Mouse (Mus musculus) olfactory bulb, adult 2 months (tissue): ENCODE data around the gene Il10. TPM values are rescaled to one million over a fixed set of nuclear protein-coding genes. Genes with fewer than 3 reads are reported as not detected.

ENCODE experiments used
- H3K27ac ChIP-seq: fragments of 200-500 bp; 2 replicates; pipeline ENCODE4 v1.5.1; 2012; ENCODE audit warnings: low read depth, low read length; ENCODE audit not compliant: insufficient read depth
- H3K4me1 ChIP-seq: fragments of 200-500 bp; 2 replicates; pipeline ENCODE4 v1.6.1; 2012; ENCODE audit warnings: low read length; ENCODE audit not compliant: control insufficient read depth, insufficient read depth
- H3K4me3 ChIP-seq: fragments of 200-500 bp; 2 replicates; pipeline ENCODE4 v1.5.1; 2012; ENCODE audit warnings: mild to moderate bottlenecking, low read depth, low read length, moderate library complexity; ENCODE audit not compliant: insufficient read depth
- CTCF ChIP-seq: fragments of 200-500 bp; IDR thresholded peaks from 2 replicates; pipeline ENCODE4 v1.5.1; 2012; ENCODE audit warnings: low read depth, mild to moderate bottlenecking, low read length, moderate library complexity; ENCODE audit not compliant: insufficient read depth
- POLR2A ChIP-seq: fragments of 200-500 bp; IDR thresholded peaks from 2 replicates; pipeline ENCODE4 v1.6.1; 2012; ENCODE audit warnings: mild to moderate bottlenecking, low read depth, low read length, moderate library complexity; ENCODE audit not compliant: insufficient read depth
- WGBS: fragments of 180-500 bp; shearing (Covaris S2); methylation state at CpG from one replicate; pipeline ENCODE4 v1.1.7; 2018; 5-methylcytosine and 5-hydroxymethylcytosine counted together
- polyA plus RNA-seq: library from polyadenylated mRNA; stranded (reverse); fragments of >200 nt; gene quantifications from 2 replicates; pipeline ENCODE4 v1.2.4, GENCODE M21; 2012; ENCODE audit warnings: low replicate concordance; ENCODE audit not compliant: missing spikeins, insufficient read depth, insufficient read length

The Il10 gene
- polyA plus RNA-seq, 1 experiment, result not detected

DNA sequence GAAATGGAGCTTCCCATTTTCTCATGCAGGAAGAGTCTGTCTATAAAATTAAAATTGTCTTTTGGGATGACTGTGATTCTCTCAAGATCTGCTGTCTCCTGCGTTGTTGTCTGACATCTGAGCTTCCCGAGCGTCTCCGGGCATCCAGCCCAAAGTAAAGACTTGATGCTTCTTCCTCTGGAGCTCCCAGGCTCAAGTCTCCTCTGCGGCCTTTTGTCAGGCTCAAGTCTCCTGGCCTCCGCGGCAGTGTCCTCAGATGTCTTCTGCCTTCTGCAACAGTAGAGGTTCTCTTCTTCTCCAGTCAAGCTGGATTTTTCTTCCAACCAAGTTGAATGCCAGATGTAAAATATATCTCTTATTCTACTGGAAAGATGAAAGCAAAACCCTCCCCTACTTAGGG is 49.4 kb downstream of the Il10 start:
- TF ChIP-seq CTCF (no peak), POLR2A (no peak)
- Histone ChIP-seq H3K27ac (no peak overlapping the region), H3K4me1 (peaks cover 1% of the 10 kb centered on the region), H3K4me3 (no peak overlapping the region)
- 78% methylated on average over 7 of the region's 7 CpGs for WGBS

DNA sequence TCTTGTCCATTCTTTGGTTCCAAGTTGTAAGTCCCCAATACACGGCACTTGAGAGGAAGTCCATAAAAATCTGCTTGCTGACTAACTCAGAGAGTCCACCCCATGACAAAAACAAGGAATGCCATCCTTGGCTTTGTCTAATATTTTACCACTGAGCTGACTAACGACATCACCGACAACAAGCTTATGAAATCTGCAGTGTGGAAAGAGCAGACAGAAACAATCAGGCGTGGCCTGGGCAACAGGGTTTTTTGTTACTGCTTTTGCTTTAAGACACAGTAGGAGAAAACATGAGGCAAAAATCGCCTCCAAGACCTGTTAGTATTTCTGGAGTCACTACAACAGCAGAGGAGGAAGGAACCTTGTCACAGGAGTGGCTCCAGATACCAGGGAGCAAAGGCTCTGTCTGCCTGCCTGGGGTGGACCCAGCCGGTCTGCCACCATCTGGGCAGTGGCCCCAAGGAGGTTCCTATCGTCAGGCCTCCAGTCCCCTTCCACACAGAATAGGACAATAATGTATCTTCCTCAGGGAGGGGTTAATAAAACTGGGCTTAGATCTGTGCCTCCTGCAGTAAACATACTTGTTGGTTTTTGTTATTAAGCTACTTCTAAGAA is 52.8 kb downstream of the Il10 start:
- Histone ChIP-seq H3K4me1 (peaks cover 15% of the 10 kb centered on the region), H3K4me3 (no peak overlapping the region), H3K27ac (no peak overlapping the region)
- WGBS, result 81% methylated on average over 7 of the region's 7 CpGs
- TF ChIP-seq CTCF, result no peak
- TF ChIP-seq POLR2A, result no peak

DNA sequence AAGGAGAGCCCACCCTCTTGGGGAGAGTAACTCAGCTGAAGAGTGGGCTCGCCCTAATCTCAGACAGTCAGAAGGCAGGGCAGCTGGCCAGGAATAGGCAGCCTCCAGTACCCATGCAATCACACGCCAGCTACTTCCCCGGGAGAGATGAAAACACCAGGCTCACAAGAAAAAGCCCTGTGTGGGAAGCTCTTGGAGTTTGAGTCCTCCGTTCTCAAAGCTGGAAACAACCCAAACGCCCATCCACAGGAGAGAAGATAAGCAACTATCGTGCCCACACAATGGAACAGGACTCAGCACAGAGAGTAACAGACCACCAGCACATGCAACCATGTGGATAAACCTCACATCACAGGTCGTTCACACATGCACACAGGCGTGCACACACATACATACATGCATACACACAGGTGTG is 54.9 kb downstream of the Il10 start:
- TF ChIP-seq POLR2A (no peak), CTCF (no peak)
- no peak overlapping the region for H3K4me3 ChIP-seq
- WGBS, result 30% methylated on average over 8 of the region's 8 CpGs
- peak overlapping the region; percentile 62 for H3K27ac ChIP-seq
- peaks cover 20% of the 10 kb centered on the region for H3K4me1 ChIP-seq

Other genes starting within 250 kb of the Il10 start
- gene Fcamr, start 218.9 kb upstream of the Il10 start, polyA plus RNA-seq, result not detected in 2 replicates
- gene Pigr, start 193.2 kb upstream of the Il10 start, polyA plus RNA-seq, result not detected in 2 replicates
- not detected in 2 replicates for gene Fcmr, start 154.2 kb upstream of the Il10 start, polyA plus RNA-seq
- gene Il24, start 132.4 kb upstream of the Il10 start, polyA plus RNA-seq, result not detected in 2 replicates
- gene Il20, start 108.4 kb upstream of the Il10 start, polyA plus RNA-seq, result not detected in 2 replicates
- gene Il19, start 79.7 kb upstream of the Il10 start, polyA plus RNA-seq, result not detected in 2 replicates
- gene Mapkapk2, start 78.0 kb downstream of the Il10 start, polyA plus RNA-seq, result not detected in 2 replicates
- gene Dyrk3, start 118.5 kb downstream of the Il10 start, polyA plus RNA-seq, result not detected in 2 replicates
- not detected in 2 replicates for gene Eif2d, start 133.3 kb downstream of the Il10 start, polyA plus RNA-seq
- not detected in 2 replicates for gene Rassf5, start 225.4 kb downstream of the Il10 start, polyA plus RNA-seq